Mouse (Mus musculus) B cell, adult 2 months (primary cell): Measurements from ENCODE around the gene Abi3.
"Not testable (repeated sequence)": the region's sequence is repeated elsewhere in the genome, so short reads cannot be mapped to it uniquely, and the experiment has no call there.

Source experiments
- DNase-seq, 2 experiments: peaks; one replicate each; pipeline ENCODE4 v3.0.0; 2022

Abi3 gene

GRCm38 (mm10) chr11:95842074-95842681, at the start of gene Abi3:
Abi3 (minus strand) TSS chr11:95842476.
- DNase-seq = peak; percentile 79 to 80

- DNase-seq = no peak
Measured at GRCm38 (mm10) chr11:95890462-95891051, 48.3 kb upstream of the Abi3 start.

- DNase-seq = not testable (repeated sequence)
Measured at GRCm38 (mm10) chr11:95879861-95880260, 37.6 kb upstream of the Abi3 start.

GRCm38 (mm10) chr11:95876296-95876695, 34.0 kb upstream of the Abi3 start:
- peak; percentile 76 to 77 for DNase-seq

GRCm38 (mm10) chr11:95875804-95876203, 33.5 kb upstream of the Abi3 start:
- DNase-seq = peak; percentile 40 to 50

- peak; percentile 54 to 56 for DNase-seq
Measured at GRCm38 (mm10) chr11:95869918-95870470, 27.7 kb upstream of the Abi3 start.

- DNase-seq = no peak
Measured at GRCm38 (mm10) chr11:95869442-95869841, 27.2 kb upstream of the Abi3 start.

GRCm38 (mm10) chr11:95861397-95861796, 19.1 kb upstream of the Abi3 start:
- no peak for DNase-seq

- no peak for DNase-seq
Measured at GRCm38 (mm10) chr11:95860071-95860490, 17.8 kb upstream of the Abi3 start.

GRCm38 (mm10) chr11:95859468-95859855, 17.2 kb upstream of the Abi3 start:
- DNase-seq = peak in 1 of 2 experiments; percentile 73

- peak; percentile 95 to 96 for DNase-seq
Measured at GRCm38 (mm10) chr11:95858528-95859467, 16.5 kb upstream of the Abi3 start.

GRCm38 (mm10) chr11:95857716-95858527, 15.6 kb upstream of the Abi3 start:
- DNase-seq = no peak

GRCm38 (mm10) chr11:95857306-95857705, 15.0 kb upstream of the Abi3 start:
- DNase-seq = peak; percentile 27 to 37

GRCm38 (mm10) chr11:95853684-95854083, 11.4 kb upstream of the Abi3 start:
- peak; percentile 76 to 79 for DNase-seq

GRCm38 (mm10) chr11:95850898-95851297, 8.6 kb upstream of the Abi3 start:
- DNase-seq = no peak

- no peak for DNase-seq
Measured at GRCm38 (mm10) chr11:95844935-95845334, 2.7 kb upstream of the Abi3 start.

GRCm38 (mm10) chr11:95843421-95843950, 1.2 kb upstream of the Abi3 start:
- DNase-seq = no peak

GRCm38 (mm10) chr11:95842953-95843352, 677 bp upstream of the Abi3 start:
- peak in 1 of 2 experiments; percentile 23 for DNase-seq

GRCm38 (mm10) chr11:95841498-95841830, 812 bp downstream of the Abi3 start:
- DNase-seq = no peak

- DNase-seq = no peak
Measured at GRCm38 (mm10) chr11:95840694-95841497, 1.4 kb downstream of the Abi3 start.
